Mouse (Mus musculus) mesoderm, embryonic 11.5 days (tissue): ENCODE results near the gene Tceal8.
A peak's percentile ranks its signal among the peaks of the same experiment; 100 is the strongest.
"Not testable (repeated sequence)": the region's sequence is repeated elsewhere in the genome, so short reads cannot be mapped to it uniquely, and the experiment has no call there.

ENCODE experiments used
- DNase-seq: peaks from one replicate; pipeline ENCODE4 v3.0.0-alpha.2; 2012; ENCODE audit warnings: low read depth, low spot score

Tceal8 gene

DNA sequence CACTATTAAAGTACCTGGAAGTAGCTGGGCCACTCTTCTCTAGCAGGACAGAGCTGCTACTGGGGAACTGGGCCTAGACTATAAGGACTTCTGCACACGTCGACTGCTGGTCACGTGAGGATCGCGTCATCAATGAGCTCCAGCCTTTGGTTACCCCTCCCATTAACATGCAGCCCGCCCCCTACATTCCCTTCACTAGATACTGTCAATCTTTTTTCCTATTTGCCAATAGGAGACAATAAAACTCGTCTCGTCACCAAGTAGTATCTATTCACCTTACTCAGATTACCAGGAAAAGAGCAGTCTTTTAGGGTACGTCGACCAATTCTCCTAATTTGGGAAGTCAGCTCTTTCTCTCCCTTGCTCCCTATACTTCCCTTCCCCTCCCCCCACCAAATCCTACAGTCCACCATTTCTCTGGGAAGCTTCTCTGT lies at the start of gene Tceal8:
Gene Tceal8 (minus strand): TSS at position 225 of the 434 bp plus-strand sequence.
- peak; percentile 90 for DNase-seq

DNA sequence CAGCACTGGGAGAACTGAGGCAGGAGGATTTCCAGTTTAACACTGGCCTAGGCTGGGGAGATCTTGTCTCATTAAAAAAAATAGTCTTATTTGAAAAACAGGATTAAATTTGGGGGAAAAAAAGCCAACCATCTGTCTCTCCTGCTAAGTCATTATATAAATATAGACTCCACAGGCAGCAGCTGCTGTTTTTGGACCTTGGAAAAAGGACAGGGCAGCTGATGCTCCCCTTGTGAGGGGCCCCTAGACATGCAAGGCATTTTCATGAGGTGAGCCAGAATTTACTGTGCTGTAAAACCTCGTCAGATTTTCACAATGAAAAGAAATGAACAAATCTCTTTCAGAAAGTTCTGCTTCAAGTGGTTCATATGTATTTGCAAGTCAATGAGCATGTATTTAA lies 44.2 kb upstream of the Tceal8 start:
- DNase-seq, result no peak

GRCm38 (mm10) chrX:136214729-136215677 lies 42.9 kb upstream of the Tceal8 start, which contains the start of the genes Tceal7 and Bex1:
Gene Tceal7 (plus strand): TSS chrX:136214779.
Gene Bex1 (minus strand): TSS chrX:136215513.
- not testable (repeated sequence) for DNase-seq

DNA sequence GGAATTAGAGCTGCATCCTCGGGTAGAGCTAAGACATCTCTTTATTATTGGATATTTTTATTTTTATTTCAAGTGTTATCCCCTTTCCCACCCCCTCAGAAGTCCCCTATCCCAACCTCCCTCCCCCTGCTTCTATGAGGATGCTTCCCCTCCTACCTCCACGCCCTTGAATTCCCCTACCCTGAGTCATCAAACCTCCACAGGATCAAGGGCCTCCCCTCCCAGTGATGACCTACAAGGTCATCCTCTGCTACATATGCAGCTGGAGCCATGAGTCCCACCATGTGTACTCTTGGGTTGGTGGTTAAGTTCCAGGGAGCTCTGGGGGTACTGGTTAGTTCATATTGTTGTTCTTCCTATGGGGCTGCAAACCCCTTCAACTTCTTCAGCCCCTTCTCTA lies 41.3 kb upstream of the Tceal8 start:
- no peak for DNase-seq

DNA sequence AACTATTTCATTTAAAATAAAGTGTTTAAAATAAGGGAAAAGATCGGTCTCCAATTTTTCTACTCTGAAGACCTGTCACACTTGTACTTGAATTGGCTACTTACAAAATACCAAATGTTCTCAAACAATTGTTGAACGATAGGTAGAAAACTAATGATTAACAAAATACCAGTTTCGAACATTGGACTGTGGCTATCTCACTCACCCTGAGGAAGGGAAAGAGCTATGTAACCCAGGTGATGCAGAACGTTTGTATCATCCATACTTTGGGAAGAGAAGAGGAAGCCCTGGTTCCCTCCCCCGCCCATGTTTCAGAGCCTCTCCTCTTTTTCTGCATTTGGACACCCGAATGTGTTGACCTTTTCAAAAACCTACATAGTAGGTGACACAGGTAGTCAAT lies 32.3 kb upstream of the Tceal8 start:
- DNase-seq, result no peak

DNA sequence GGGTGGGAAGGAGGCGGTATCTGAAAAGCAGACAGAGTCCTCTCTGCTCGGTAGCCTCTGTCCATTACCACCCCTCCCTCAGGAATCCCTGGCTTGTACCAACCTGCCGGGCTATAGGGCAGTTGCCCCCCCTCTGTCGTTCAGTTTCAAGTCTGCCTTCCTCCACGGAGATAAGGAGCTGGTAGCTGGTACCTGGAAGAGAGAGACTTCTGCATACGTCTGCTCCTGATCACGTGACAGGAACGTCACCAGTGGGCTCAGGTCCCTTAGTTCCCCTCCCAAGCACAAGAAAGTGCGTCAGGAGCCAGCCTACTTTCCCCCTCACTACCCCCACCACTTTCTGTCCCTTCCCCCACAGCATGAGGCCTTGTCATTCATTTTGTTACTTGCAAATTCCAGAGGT lies 31.5 kb upstream of the Tceal8 start, which contains the start of gene Tceal5:
Gene Tceal5 (minus strand): TSS at position 213 of the 403 bp plus-strand sequence.
- DNase-seq, result peak; percentile 50

- peak; percentile 17 for DNase-seq
Observed at GRCm38 (mm10) chrX:136203257-136203656, 31.1 kb upstream of the Tceal8 start.

- no peak for DNase-seq
Observed at GRCm38 (mm10) chrX:136196873-136197272, 24.7 kb upstream of the Tceal8 start.

- no peak for DNase-seq
Observed at GRCm38 (mm10) chrX:136195193-136195944, 23.2 kb upstream of the Tceal8 start.

DNA sequence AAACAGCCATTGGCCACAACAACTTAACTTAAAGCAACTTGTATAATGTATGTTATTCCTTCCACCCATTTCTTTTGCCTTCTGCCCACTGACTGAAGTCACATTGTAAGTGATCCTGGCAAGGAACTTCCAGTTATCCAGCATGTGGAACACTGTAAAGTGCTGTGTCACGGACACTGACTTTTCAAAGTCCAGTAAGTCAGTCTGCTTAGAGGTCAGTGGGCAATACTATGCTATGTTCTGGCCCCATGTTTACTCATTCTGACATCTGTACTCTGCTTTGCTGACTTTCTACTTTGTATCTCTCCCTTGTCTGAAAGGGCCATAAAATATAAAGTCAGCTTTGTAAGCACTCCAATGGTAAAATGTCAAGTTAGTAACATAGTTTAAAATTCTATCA lies 11.0 kb upstream of the Tceal8 start:
- no peak for DNase-seq

- no peak for DNase-seq
Observed at GRCm38 (mm10) chrX:136180897-136181553, 8.9 kb upstream of the Tceal8 start.

GRCm38 (mm10) chrX:136172786-136173185 lies 644 bp upstream of the Tceal8 start:
- DNase-seq, result peak; percentile 16

- peak; percentile 79 for DNase-seq
Observed at GRCm38 (mm10) chrX:136171189-136172117, 689 bp downstream of the Tceal8 start.

DNA sequence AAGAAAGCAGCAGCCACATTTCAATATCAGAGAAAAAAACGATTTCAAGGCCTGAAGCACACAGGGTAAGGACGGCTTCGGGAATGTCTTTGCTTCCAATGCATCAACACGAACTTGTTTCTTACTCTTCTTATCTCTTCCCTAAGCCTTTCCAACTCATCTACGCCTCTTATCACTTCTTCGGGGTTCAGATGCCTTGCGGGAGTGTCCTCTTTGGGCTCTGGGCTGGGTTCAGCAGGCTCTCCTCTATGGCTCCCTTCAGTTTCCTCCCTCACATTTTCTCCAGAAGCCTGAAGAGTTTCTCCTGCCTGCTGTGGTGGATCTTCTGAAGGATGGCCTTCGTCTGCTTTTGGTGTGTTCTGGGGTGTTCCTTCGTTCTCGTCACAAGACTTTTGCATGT lies 1.5 kb downstream of the Tceal8 start:
- DNase-seq, result no peak

- no peak for DNase-seq
Observed at GRCm38 (mm10) chrX:136144195-136144594, 27.9 kb downstream of the Tceal8 start.

DNA sequence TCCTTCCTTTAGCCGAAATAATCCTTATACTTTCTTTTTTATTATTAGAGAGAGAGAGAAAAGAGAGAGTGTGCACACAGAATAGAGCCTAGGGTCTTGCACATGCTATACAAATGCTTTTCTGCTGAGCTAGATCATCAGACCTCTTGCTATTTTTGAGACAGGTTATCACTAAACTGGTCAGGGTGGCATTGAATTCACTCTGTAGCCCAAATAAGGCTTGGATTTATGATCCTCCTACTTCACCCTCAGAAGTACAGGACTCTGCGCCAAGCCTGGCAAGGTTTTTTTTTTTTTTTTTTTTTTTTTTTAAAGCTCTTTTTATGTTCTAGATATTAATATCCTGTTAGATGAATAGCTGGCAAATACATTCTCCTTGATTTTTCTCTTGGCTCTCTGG lies 28.4 kb downstream of the Tceal8 start:
- no peak for DNase-seq

DNA sequence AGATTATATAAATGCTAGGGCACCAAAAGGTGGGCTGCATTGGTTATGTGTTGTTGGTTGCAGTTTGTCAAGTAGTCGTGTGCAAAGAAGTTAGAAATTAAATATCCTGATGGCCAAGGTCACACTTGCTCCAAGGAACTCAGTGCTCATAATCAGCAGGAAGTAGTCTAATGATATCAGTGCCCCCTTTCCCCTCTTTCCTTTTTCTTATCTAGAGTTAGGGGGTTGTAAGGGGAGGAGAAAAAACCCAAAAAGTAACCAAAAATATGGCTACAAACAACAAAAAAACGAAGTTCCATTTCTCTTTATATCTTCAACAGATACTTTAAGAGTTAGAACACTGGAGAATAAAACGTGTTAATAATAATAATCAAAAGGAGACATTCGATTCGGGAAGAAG lies 30.8 kb downstream of the Tceal8 start:
- no peak for DNase-seq

DNA sequence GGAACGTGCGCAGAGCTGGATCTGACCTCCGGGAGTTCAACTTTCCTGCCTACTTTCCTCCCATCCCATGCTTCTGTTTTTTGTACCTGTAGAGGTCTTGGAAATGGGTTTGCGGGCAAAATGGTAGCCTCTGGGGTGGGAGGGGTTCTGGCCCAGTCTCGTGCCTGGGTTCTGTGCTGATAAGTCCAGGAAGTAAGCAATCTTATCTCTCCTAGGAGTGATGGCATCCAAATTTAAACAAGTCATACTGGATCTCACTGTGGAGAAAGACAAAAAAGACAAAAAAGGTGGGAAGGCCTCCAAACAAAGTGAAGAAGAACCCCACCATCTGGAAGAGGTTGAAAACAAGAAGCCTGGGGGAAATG lies 32.5 kb downstream of the Tceal8 start:
- not testable (repeated sequence) for DNase-seq

- not testable (repeated sequence) for DNase-seq
Observed at GRCm38 (mm10) chrX:136138827-136139639, 33.1 kb downstream of the Tceal8 start, which contains the start of gene Bex4. Gene Bex4 (plus strand): TSS chrX:136138996.

DNA sequence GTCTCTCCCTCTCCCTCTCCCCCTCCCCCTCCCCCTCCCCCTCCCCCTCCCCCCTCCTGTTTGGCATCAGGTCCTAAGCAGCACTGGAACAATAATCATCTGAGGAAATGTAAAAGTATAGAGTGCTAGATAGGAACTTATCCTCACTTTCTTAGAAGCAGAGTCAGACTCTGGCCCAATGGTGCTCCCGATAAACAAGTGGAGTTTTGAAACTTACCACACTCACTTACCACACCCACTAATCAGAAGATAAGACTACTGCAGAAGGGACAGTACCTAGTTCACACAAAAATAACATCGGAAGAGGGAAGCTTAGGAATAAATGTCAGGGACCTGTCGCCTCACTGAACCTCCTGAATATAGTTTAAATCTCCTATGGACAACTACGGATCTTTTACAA lies 36.6 kb downstream of the Tceal8 start:
- no peak for DNase-seq
